Mouse (Mus musculus): Measurements from ENCODE around the gene Ptprr. TPM values are rescaled to one million over a fixed set of nuclear protein-coding genes. Genes with fewer than 3 reads are reported as not detected.

Ptprr gene
- total and polyA plus RNA-seq, 2 experiments from 2014 or later, result 20.8 to 22.9 TPM

DNA sequence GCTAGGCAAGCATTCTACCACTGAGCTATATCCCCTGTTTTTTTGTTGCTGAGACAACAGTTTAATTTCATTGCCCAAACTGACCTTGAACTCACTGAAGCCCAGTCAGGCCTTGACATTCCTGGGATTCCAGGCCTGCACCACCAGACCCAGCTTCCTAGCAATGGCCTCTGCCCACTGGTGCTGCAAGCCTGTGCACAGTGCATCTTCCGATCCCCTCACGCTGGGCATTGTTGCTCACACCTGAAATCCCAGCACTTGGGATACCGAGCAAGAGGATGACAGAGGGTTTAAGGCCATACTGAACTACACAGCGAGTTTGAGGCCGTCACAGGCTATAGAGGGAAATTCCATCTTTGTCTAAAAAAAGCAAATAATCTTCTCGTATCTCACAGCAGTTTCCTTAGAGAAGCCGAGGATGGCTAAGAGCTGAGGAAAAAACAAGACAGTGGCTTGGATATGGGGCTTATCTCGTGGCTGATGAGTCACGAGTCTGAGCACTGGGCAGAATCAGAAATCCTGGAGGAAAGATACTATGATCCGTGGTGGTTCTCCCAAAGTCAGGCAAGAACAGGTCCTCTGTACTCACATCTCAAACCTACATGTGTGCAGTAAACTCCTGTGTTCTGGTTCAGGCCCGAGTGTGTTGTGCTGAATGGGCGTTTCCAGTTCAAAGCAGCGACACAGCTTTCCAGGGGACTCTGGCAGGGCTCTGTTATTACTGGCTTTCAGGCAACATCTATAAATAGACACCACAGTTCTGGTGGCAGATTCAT is 242.8 kb downstream of the Ptprr start:
- no peak overlapping the region for H3K4me3 ChIP-seq (ENCODE audit: low read length)
- no peak overlapping the region for H3K4me2 ChIP-seq (ENCODE audit: low read depth, low read length)
- no peak overlapping the region for H3K9ac ChIP-seq (replicated peaks; ENCODE audit: low read length)
- no peaks in the 10 kb centered on the region for H3K9me3 ChIP-seq (ENCODE audit: low read length)
- H3K27ac ChIP-seq, result peak overlapping the region; percentile 37; the same call in 1 of the 2 replicates
- H3K27me3 ChIP-seq (ENCODE audit: insufficient read depth, low read length), result no peaks in the 10 kb centered on the region
- ATAC-seq (peak; percentile 51; the same call in 1 of the 2 replicates), DNase-seq (ENCODE audit: low spot score) (peak; percentile 28)
- H3K4me1 ChIP-seq (ENCODE audit: insufficient read depth, low read length), result no peaks in the 10 kb centered on the region
- no peak for TF ChIP-seq CTCF (IDR thresholded peaks at IDR 0.05; ENCODE audit: low read depth)
- H3K36me3 ChIP-seq (ENCODE audit: insufficient read depth, low read length), result no peaks in the 10 kb centered on the region
- 63% methylated on average over 13 of the region's 13 CpGs for WGBS

DNA sequence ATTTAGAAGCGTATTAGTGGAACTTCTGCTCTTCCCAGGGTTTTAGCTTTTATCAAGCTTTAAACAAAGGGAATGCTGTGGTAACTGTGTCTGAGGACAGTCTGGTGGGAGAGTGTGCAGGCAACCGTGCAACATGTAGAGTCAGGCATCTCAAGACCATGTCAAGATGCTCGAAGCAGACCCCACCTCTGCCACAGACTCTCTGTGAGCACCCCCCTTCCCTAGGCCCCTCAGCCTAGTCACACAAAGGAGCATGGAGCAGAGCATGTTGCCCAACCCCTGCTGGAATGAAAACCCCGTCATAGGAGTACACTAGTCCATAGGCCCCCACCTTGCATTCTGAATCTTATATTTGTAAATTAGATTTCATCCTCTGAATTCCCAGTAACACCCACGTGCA is 243.5 kb downstream of the Ptprr start:
- TF ChIP-seq CTCF (IDR thresholded peaks at IDR 0.05; ENCODE audit: low read depth), result no peak
- Histone ChIP-seq H3K27ac (peak overlapping the region; percentile 37; the same call in 1 of the 2 replicates), H3K36me3 (ENCODE audit: insufficient read depth, low read length) (no peaks in the 10 kb centered on the region), H3K4me3 (ENCODE audit: low read length) (no peak overlapping the region), H3K9me3 (ENCODE audit: low read length) (no peaks in the 10 kb centered on the region), H3K9ac (replicated peaks; ENCODE audit: low read length) (no peak overlapping the region), H3K4me1 (ENCODE audit: insufficient read depth, low read length) (no peaks in the 10 kb centered on the region), H3K27me3 (ENCODE audit: insufficient read depth, low read length) (no peaks in the 10 kb centered on the region), H3K4me2 (ENCODE audit: low read depth, low read length) (no peak overlapping the region)
- 56% methylated on average over 5 of the region's 5 CpGs for WGBS
- ATAC-seq, result no peak
- DNase-seq (ENCODE audit: low spot score), result no peak

DNA sequence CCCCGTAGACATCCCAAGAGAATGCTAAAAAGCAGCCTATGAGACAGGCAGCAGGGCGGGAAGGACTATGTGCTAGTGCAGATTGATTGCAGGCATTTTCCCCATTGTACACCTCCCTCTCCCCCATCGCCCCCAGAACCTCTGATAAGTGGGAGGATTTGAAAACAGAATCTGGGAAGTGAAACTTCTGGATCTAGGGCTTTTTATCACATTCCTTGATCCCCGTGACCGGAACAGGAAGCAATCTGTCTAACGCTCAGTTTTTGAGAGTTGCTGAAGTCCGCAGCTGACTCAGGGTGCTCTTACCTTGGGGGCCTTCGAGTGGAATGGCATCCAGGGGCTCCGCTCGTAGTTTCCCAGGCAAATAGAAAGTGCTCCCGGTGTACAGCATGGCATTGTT is 246.5 kb downstream of the Ptprr start:
- no peak for TF ChIP-seq CTCF (IDR thresholded peaks at IDR 0.05; ENCODE audit: low read depth)
- Histone ChIP-seq H3K4me2 (ENCODE audit: low read depth, low read length) (no peak overlapping the region), H3K9ac (replicated peaks; ENCODE audit: low read length) (no peak overlapping the region), H3K27me3 (ENCODE audit: insufficient read depth, low read length) (no peaks in the 10 kb centered on the region), H3K27ac (no peak overlapping the region), H3K4me3 (ENCODE audit: low read length) (no peak overlapping the region), H3K36me3 (ENCODE audit: insufficient read depth, low read length) (no peaks in the 10 kb centered on the region), H3K4me1 (ENCODE audit: insufficient read depth, low read length) (no peaks in the 10 kb centered on the region), H3K9me3 (ENCODE audit: low read length) (no peaks in the 10 kb centered on the region)
- WGBS, result 86% methylated on average over 11 of the region's 11 CpGs
- no peak for ATAC-seq
- no peak for DNase-seq (ENCODE audit: low spot score)

DNA sequence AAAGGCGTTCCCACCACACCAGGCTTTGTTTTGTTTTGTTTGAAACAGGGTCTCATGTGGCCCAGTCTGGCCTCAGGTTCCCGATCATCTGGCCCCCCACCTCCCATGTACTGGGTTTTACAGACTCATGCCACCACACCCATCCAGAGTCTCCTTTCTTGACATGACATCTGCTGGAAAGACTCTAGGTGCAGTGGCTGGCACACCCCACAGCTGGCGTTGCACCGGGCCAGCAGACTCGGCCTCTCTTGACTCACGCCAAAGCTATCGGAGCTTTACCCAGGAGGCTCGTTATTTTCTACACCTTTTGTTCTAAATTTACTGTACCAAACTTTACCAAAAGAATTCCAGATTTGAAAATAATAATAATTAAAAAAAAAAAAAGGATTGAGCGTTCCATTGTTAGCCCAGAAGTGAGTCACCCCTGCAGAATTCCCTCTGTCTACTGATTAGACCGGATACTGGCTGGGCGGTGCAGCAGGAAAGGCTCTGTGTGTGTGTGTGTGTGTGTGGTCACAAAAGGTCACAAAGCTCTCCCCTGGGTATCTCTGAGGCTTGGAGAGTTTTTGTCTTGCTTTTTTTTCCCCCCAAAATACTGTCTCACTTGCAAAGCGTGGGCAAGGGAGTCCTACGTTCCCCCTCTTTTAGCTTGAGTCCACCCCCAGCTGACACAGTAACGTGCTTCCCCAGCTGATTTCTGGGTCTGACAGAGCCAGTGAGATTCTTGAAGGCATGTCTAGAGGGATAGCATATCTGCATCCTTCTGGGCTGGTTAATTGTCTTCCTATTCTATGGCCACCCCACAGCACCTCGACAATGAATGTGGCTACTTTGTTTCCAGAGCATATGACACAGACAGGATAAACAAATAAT is 248.8 kb downstream of the Ptprr start:
- Histone ChIP-seq H3K27me3 (ENCODE audit: insufficient read depth, low read length) (no peaks in the 10 kb centered on the region), H3K4me1 (ENCODE audit: insufficient read depth, low read length) (no peaks in the 10 kb centered on the region), H3K9me3 (ENCODE audit: low read length) (no peaks in the 10 kb centered on the region), H3K27ac (no peak overlapping the region), H3K36me3 (ENCODE audit: insufficient read depth, low read length) (no peaks in the 10 kb centered on the region), H3K9ac (replicated peaks; ENCODE audit: low read length) (no peak overlapping the region), H3K4me3 (ENCODE audit: low read length) (no peak overlapping the region), H3K4me2 (ENCODE audit: low read depth, low read length) (no peak overlapping the region)
- 72% methylated on average over 15 of the region's 15 CpGs for WGBS
- DNase-seq (ENCODE audit: low spot score), result no peak
- no peak for TF ChIP-seq CTCF (IDR thresholded peaks at IDR 0.05; ENCODE audit: low read depth)
- ATAC-seq, result no peak

DNA sequence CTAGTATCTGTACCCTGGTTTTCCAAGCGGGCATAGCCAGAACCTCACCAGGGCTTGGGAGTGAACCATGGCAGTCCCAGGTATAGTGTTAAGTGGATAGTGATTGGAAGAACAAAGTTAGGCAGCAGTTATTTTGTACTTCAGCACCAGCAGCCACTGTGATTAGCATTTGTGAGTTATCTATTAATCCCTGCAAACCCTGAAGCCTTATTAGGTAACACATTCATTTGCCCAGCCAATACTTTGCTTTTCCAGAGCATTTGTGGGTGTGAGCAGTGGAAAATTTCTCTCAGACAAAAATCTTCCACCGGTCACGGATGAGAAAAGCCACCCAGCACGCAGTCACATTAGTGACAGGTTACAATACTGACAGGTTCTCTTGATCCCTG is 249.4 kb downstream of the Ptprr start:
- Histone ChIP-seq H3K36me3 (ENCODE audit: insufficient read depth, low read length) (no peaks in the 10 kb centered on the region), H3K27ac (no peak overlapping the region), H3K9me3 (ENCODE audit: low read length) (no peaks in the 10 kb centered on the region), H3K4me2 (ENCODE audit: low read depth, low read length) (no peak overlapping the region), H3K4me1 (ENCODE audit: insufficient read depth, low read length) (no peaks in the 10 kb centered on the region), H3K9ac (replicated peaks; ENCODE audit: low read length) (no peak overlapping the region), H3K4me3 (ENCODE audit: low read length) (no peak overlapping the region), H3K27me3 (ENCODE audit: insufficient read depth, low read length) (no peaks in the 10 kb centered on the region)
- ATAC-seq (no peak), DNase-seq (ENCODE audit: low spot score) (no peak)
- WGBS, result 65% methylated on average over 4 of the region's 4 CpGs
- TF ChIP-seq CTCF (IDR thresholded peaks at IDR 0.05; ENCODE audit: low read depth), result no peak

DNA sequence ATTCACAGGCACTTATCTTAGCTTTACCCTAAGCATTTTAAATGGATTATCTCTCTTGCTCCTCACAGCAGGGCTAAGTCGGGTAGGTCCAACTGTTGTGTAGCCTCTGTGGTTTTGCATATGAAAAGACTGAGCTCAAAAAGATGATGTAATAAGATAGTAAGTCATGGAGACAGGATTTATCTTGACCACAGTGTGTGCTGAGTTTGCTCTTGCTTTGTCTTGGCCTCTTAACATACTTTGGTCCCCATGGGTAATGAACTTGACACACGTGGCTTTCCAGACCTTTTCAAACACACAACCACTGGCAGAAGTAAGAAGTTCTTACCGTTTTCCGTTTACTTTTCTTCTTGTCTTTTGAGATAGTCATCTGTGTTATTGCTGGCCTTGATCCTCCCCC is 250.3 kb downstream of the Ptprr start:
- H3K36me3 ChIP-seq (ENCODE audit: insufficient read depth, low read length), result no peaks in the 10 kb centered on the region
- WGBS, result 52% methylated on average over 4 of the region's 4 CpGs
- no peaks in the 10 kb centered on the region for H3K4me1 ChIP-seq (ENCODE audit: insufficient read depth, low read length)
- H3K4me2 ChIP-seq (ENCODE audit: low read depth, low read length), result no peak overlapping the region
- no peak overlapping the region for H3K4me3 ChIP-seq (ENCODE audit: low read length)
- H3K9me3 ChIP-seq (ENCODE audit: low read length), result no peaks in the 10 kb centered on the region
- DNase-seq (ENCODE audit: low spot score) (no peak), ATAC-seq (no peak)
- no peaks in the 10 kb centered on the region for H3K27me3 ChIP-seq (ENCODE audit: insufficient read depth, low read length)
- H3K27ac ChIP-seq, result no peak overlapping the region
- no peak for TF ChIP-seq CTCF (IDR thresholded peaks at IDR 0.05; ENCODE audit: low read depth)
- H3K9ac ChIP-seq (replicated peaks; ENCODE audit: low read length), result no peak overlapping the region

All from hindbrain, postnatal 0 days (tissue).